Mouse (Mus musculus) midbrain, embryonic 15.5 days (tissue): ENCODE results near the gene Itsn1. TPM values are rescaled to one million over a fixed set of nuclear protein-coding genes. Genes with fewer than 3 reads are reported as not detected.

ENCODE experiments used
- ATAC-seq: fragments of 200-750 bp; cut with Nextera tagmentation; replicated peaks from 2 replicates; pipeline ENCODE4 v1.8.0; 2017; ENCODE audit warnings: moderate TSS enrichment
- H3K27ac ChIP-seq: fragments of 300-500 bp; sonication (generic); 2 replicates; pipeline ENCODE4 v1.5.1; 2015; ENCODE audit warnings: mild to moderate bottlenecking, inconsistent platforms
- H3K27me3 ChIP-seq: fragments of 300-500 bp; sonication (generic); replicated peaks from 2 replicates; pipeline ENCODE4 v1.6.1; 2015; ENCODE audit warnings: inconsistent platforms
- H3K36me3 ChIP-seq: fragments of 300-500 bp; sonication (generic); replicated peaks from 2 replicates; pipeline ENCODE4 v1.6.1; 2015; ENCODE audit warnings: inconsistent platforms
- H3K4me1 ChIP-seq: fragments of 300-500 bp; sonication (generic); 2 replicates; pipeline ENCODE4 v1.6.1; 2015; ENCODE audit warnings: inconsistent platforms
- H3K4me2 ChIP-seq: fragments of 300-500 bp; sonication (generic); 2 replicates; pipeline ENCODE4 v1.6.1; 2015; ENCODE audit warnings: inconsistent platforms, mild to moderate bottlenecking, moderate library complexity
- H3K4me3 ChIP-seq: fragments of 300-500 bp; sonication (generic); 2 replicates; pipeline ENCODE4 v1.5.1; 2015; ENCODE audit warnings: mild to moderate bottlenecking, inconsistent platforms
- H3K9ac ChIP-seq: fragments of 300-500 bp; sonication (generic); 2 replicates; pipeline ENCODE4 v1.6.1; 2015; ENCODE audit warnings: mild to moderate bottlenecking, inconsistent platforms
- H3K9me3 ChIP-seq: fragments of 300-500 bp; sonication (generic); 2 replicates; pipeline ENCODE4 v1.6.1; 2016; ENCODE audit warnings: inconsistent platforms
- WGBS: fragments of 180-500 bp; shearing (Covaris S2); methylation state at CpG from one replicate; pipeline ENCODE4 v1.1.7; 2015; ENCODE audit warnings: mixed read lengths; 5-methylcytosine and 5-hydroxymethylcytosine counted together
- microRNA-seq: library from miRNA; unstranded; fragments of <30 nt; microRNA quantifications from one replicate; pipeline ENCODE4, GENCODE M21; 2016
- polyA plus RNA-seq: library from polyadenylated mRNA; unstranded; fragments of >200 nt; fragmentation: Nextera tagmentation; extraction: Ambion mirVana; gene quantifications from 2 replicates; pipeline ENCODE4 v1.2.1, GENCODE M21; 2015

The Itsn1 gene
- polyA plus RNA-seq, 1 experiment from 2014 or later: 63.5 TPM

DNA sequence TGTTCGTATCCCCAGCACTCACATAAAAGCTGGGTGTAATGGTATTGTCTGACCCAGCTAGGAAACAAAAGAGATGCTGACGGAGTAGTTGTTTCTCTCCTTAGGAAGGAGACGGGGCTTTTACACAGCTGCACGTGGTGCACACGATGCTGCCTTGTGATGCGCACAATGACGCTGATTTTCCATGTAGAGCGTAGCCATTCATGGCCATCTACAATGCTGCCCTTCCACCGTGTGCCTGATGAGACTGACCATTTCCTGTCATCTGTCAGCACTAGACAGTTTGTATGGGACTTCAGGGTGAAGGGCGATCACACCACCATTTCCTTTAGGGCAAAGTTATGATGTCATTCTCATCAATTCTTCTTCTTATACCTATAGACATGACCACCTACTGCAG, 239.6 kb downstream of the Itsn1 start:
- WGBS: 74% methylated on average over 10 of the region's 10 CpGs
- H3K9ac ChIP-seq: no peak overlapping the region
- no peak overlapping the region for H3K4me3 ChIP-seq
- no peak overlapping the region for H3K4me2 ChIP-seq
- ATAC-seq: no peak
- no peaks in the 10 kb centered on the region for H3K9me3 ChIP-seq
- H3K27ac ChIP-seq: no peak overlapping the region
- H3K27me3 ChIP-seq: no peaks in the 10 kb centered on the region
- no peaks in the 10 kb centered on the region for H3K36me3 ChIP-seq
- peaks cover 6% of the 10 kb centered on the region for H3K4me1 ChIP-seq

DNA sequence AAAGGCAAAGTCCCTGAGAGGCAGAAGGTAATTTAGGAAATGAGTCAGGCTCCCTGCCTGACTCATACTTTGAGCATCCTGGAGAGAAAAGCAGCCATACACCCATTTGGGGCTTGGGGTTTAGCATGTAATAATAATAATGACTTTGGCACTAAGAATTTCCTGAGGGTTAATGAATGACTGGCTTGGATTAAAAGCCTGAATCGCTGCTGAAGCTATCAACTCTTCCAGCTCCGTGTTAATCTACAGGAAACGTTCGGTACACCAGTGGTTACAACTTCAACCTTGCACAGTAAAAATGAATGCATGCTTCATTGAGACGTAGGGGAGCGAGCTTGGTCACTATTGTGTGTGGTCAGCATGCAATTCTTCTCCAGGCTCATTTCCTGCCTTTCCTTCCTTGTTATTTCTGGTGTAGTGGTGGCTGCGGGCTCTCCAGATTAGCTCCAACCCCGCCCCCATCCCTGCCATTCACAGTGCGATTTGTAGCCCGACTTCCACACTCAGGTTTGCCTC, 240.5 kb downstream of the Itsn1 start:
- no peak overlapping the region for H3K27ac ChIP-seq
- H3K4me3 ChIP-seq: no peak overlapping the region
- H3K4me1 ChIP-seq: no peaks in the 10 kb centered on the region
- no peaks in the 10 kb centered on the region for H3K9me3 ChIP-seq
- H3K36me3 ChIP-seq: no peaks in the 10 kb centered on the region
- H3K4me2 ChIP-seq: no peak overlapping the region
- WGBS: 52% methylated on average over 10 of the region's 10 CpGs
- no peaks in the 10 kb centered on the region for H3K27me3 ChIP-seq
- no peak overlapping the region for H3K9ac ChIP-seq
- no peak for ATAC-seq

Small RNA genes lying within 50 kb of the gene (microRNA-seq; reads per million reads assigned to microRNA genes)
- not detected for gene Gm27773

Other genes starting within 250 kb of the Itsn1 start
- gene Ifnar1, start 244.0 kb upstream of the Itsn1 start, polyA plus RNA-seq: 53.4 and 54.7 TPM in 2 replicates
- 92.5 and 94.2 TPM in 2 replicates for gene Ifngr2, start 182.2 kb upstream of the Itsn1 start, polyA plus RNA-seq
- gene Tmem50b, start 131.5 kb upstream of the Itsn1 start, polyA plus RNA-seq: 79.4 and 81.6 TPM in 2 replicates
- gene Dnajc28, start 110.3 kb upstream of the Itsn1 start, polyA plus RNA-seq: 7.1 and 7.8 TPM in 2 replicates
- 60.7 and 62.0 TPM in 2 replicates for gene Gart, start 82.3 kb upstream of the Itsn1 start, polyA plus RNA-seq
- 118 and 128 TPM in 2 replicates for gene Son, start 81.8 kb upstream of the Itsn1 start, polyA plus RNA-seq
- gene Donson, start 40.5 kb upstream of the Itsn1 start, polyA plus RNA-seq: 19.8 and 20.5 TPM in 2 replicates
- gene Cryzl1, start 306 bp upstream of the Itsn1 start, polyA plus RNA-seq: 115 and 127 TPM in 2 replicates